Mouse (Mus musculus) lung, postnatal 0 days (tissue): ENCODE measurements around the gene Ssbp1. TPM values are rescaled to one million over a fixed set of nuclear protein-coding genes. Genes with fewer than 3 reads are reported as not detected.
A peak's percentile ranks its signal among the peaks of the same experiment; 100 is the strongest.

Source experiments
- ATAC-seq: fragments of 200-750 bp; cut with Nextera tagmentation; 2 replicates; pipeline ENCODE4 v1.8.0; 2017; ENCODE audit warnings: moderate library complexity
- DNase-seq: peaks from one replicate; pipeline ENCODE4 v3.0.0-alpha.2; 2016; ENCODE audit warnings: low spot score
- H3K27ac ChIP-seq: fragments of 300-500 bp; sonication (generic); 2 replicates; pipeline ENCODE4 v1.5.1; 2014; ENCODE audit warnings: antibody characterized with exemption, mild to moderate bottlenecking, low read length, mixed read lengths
- H3K27me3 ChIP-seq: fragments of 300-500 bp; sonication (generic); replicated peaks from 2 replicates; pipeline ENCODE4 v1.6.1; 2014; ENCODE audit warnings: low read length, mixed read lengths; ENCODE audit not compliant: insufficient read depth
- H3K36me3 ChIP-seq: fragments of 300-500 bp; sonication (generic); 2 replicates; pipeline ENCODE4 v1.6.1; 2014; ENCODE audit warnings: low read length, mixed read lengths; ENCODE audit not compliant: insufficient read depth
- H3K4me1 ChIP-seq: fragments of 300-500 bp; sonication (generic); 2 replicates; pipeline ENCODE4 v1.6.1; 2014; ENCODE audit warnings: antibody characterized with exemption, low read depth, low read length, mixed read lengths; ENCODE audit not compliant: insufficient read depth
- H3K4me2 ChIP-seq: fragments of 300-500 bp; sonication (generic); replicated peaks from 2 replicates; pipeline ENCODE4 v1.6.1; 2014; ENCODE audit warnings: low read depth, mild to moderate bottlenecking, low read length, moderate library complexity, mixed read lengths
- H3K4me3 ChIP-seq: fragments of 300-500 bp; sonication (generic); 2 replicates; pipeline ENCODE4 v1.5.1; 2014; ENCODE audit warnings: low read depth, low read length
- H3K9ac ChIP-seq: fragments of 300-500 bp; sonication (generic); replicated peaks from 2 replicates; pipeline ENCODE4 v1.6.1; 2014; ENCODE audit warnings: low read depth, mild to moderate bottlenecking
- H3K9me3 ChIP-seq: fragments of 300-500 bp; sonication (generic); 2 replicates; pipeline ENCODE4 v1.6.1; 2016; ENCODE audit warnings: low read length, mixed read lengths
- CTCF ChIP-seq: IDR thresholded peaks from 2 replicates; pipeline ENCODE4 v1.5.1; 2016; ENCODE audit warnings: antibody characterized with exemption, mild to moderate bottlenecking
- EP300 ChIP-seq: IDR thresholded peaks from 2 replicates; pipeline ENCODE4 v1.6.1; 2016; ENCODE audit warnings: antibody characterized with exemption, mild to moderate bottlenecking, control low read depth
- WGBS: fragments of 180-500 bp; shearing (Covaris S2); extraction: QIAGEN DNeasy Blood & Tissue Kit; methylation state at CpG from one replicate; pipeline ENCODE4 v1.1.7; 2014; 5-methylcytosine and 5-hydroxymethylcytosine counted together
- polyA plus RNA-seq: library from polyadenylated mRNA; unstranded; fragments of >200 nt; fragmentation: Nextera tagmentation; extraction: Ambion mirVana; gene quantifications from 2 replicates; pipeline ENCODE4 v1.2.1, GENCODE M21; 2015

Ssbp1 gene
- polyA plus RNA-seq, 1 experiment from 2014 or later: 100 TPM

GRCm38 (mm10) chr6:40435151-40436046 lies 35.8 kb upstream of the Ssbp1 start:
- Histone ChIP-seq H3K4me1 (peaks cover 2% of the 10 kb centered on the region), H3K4me2 (peak overlapping the region; percentile 97), H3K9ac (peak overlapping the region; percentile 59), H3K9me3 (no peaks in the 10 kb centered on the region), H3K27me3 (no peaks in the 10 kb centered on the region), H3K36me3 (no peaks in the 10 kb centered on the region), H3K4me3 (peak overlapping the region; percentile 69), H3K27ac (peak overlapping the region; percentile 26; the same call in 1 of the 2 replicates)
- WGBS: under 1% methylated on average over 45 of the region's 72 CpGs
- peak; percentile 41 for TF ChIP-seq CTCF
- no peak for TF ChIP-seq EP300
- DNase-seq: peak; percentile 45
- peak; percentile 58 for ATAC-seq

- TF ChIP-seq EP300 (no peak), CTCF (no peak)
- H3K4me2 ChIP-seq: peak within 1 kb of the TSS; percentile 97
- H3K4me3 ChIP-seq: peak within 1 kb of the TSS; percentile 69
- H3K9ac ChIP-seq: peak within 1 kb of the TSS; percentile 59
- ATAC-seq: peak; percentile 97
- H3K9me3 ChIP-seq: no peaks in the 10 kb centered on the region
- peak within 1 kb of the TSS; percentile 26; the same call in 1 of the 2 replicates for H3K27ac ChIP-seq
- H3K36me3 ChIP-seq: no peaks in the 10 kb centered on the region
- H3K27me3 ChIP-seq: no peaks in the 10 kb centered on the region
- peak; percentile 86 for DNase-seq
- no peaks in the 10 kb centered on the region; the same call in 1 of the 2 replicates for H3K4me1 ChIP-seq
- WGBS: under 1% methylated on average over 30 of the region's 38 CpGs
These were observed 35.1 kb upstream of the Ssbp1 start, which contains the start of gene E330009J07Rik for GRCm38 (mm10) chr6:40436047-40436483. Gene E330009J07Rik, minus strand, starts transcription at chr6:40436135.

- 52% methylated on average over 5 of the region's 5 CpGs for WGBS
- no peak within 1 kb of the TSS for H3K27ac ChIP-seq
- no peak for DNase-seq
- no peak for TF ChIP-seq EP300
- no peak for TF ChIP-seq CTCF
- H3K9ac ChIP-seq: no peak within 1 kb of the TSS
- no peak within 1 kb of the TSS for H3K4me3 ChIP-seq
- no peaks in the 10 kb centered on the region for H3K36me3 ChIP-seq
- H3K9me3 ChIP-seq: no peaks in the 10 kb centered on the region
- H3K4me1 ChIP-seq: no peaks in the 10 kb centered on the region
- no peak for ATAC-seq
- no peaks in the 10 kb centered on the region for H3K27me3 ChIP-seq
- no peak within 1 kb of the TSS for H3K4me2 ChIP-seq
These were observed 32.2 kb upstream of the Ssbp1 start, which contains the start of gene Wee2 for GRCm38 (mm10) chr6:40438936-40439335. Gene Wee2, plus strand, starts transcription at chr6:40439088.

GRCm38 (mm10) chr6:40439731-40440130 lies 31.4 kb upstream of the Ssbp1 start:
- no peak overlapping the region for H3K9ac ChIP-seq
- H3K27ac ChIP-seq: no peak overlapping the region
- H3K36me3 ChIP-seq: no peaks in the 10 kb centered on the region
- H3K4me1 ChIP-seq: no peaks in the 10 kb centered on the region
- DNase-seq (no peak), ATAC-seq (no peak)
- H3K27me3 ChIP-seq: no peaks in the 10 kb centered on the region
- H3K9me3 ChIP-seq: no peaks in the 10 kb centered on the region
- no peak for TF ChIP-seq EP300
- no peak for TF ChIP-seq CTCF
- 30% methylated on average over 12 of the region's 12 CpGs for WGBS
- no peak overlapping the region for H3K4me2 ChIP-seq
- no peak overlapping the region for H3K4me3 ChIP-seq

- Histone ChIP-seq H3K4me2 (no peak overlapping the region), H3K36me3 (no peaks in the 10 kb centered on the region), H3K4me1 (no peaks in the 10 kb centered on the region), H3K9ac (no peak overlapping the region), H3K27me3 (no peaks in the 10 kb centered on the region), H3K4me3 (no peak overlapping the region), H3K9me3 (no peaks in the 10 kb centered on the region), H3K27ac (no peak overlapping the region)
- no peak for TF ChIP-seq EP300
- no peak for TF ChIP-seq CTCF
- DNase-seq (no peak), ATAC-seq (no peak)
- WGBS: 68% methylated on average over 3 of the region's 3 CpGs
These were observed 29.9 kb upstream of the Ssbp1 start for GRCm38 (mm10) chr6:40441276-40441675.

GRCm38 (mm10) chr6:40441755-40442154 lies 29.4 kb upstream of the Ssbp1 start:
- DNase-seq: no peak
- Histone ChIP-seq H3K27me3 (no peaks in the 10 kb centered on the region), H3K4me2 (no peak overlapping the region), H3K4me1 (no peaks in the 10 kb centered on the region), H3K4me3 (no peak overlapping the region), H3K27ac (no peak overlapping the region), H3K36me3 (no peaks in the 10 kb centered on the region), H3K9me3 (no peaks in the 10 kb centered on the region), H3K9ac (no peak overlapping the region)
- no peak for TF ChIP-seq EP300
- TF ChIP-seq CTCF: peak; percentile 33; the same call in 1 of the 2 replicates
- ATAC-seq: no peak
- 35% methylated on average over 3 of the region's 3 CpGs for WGBS
